Mouse (Mus musculus) kidney, adult 2 months (tissue): ENCODE measurements around the gene Rassf8.

ENCODE experiments used
- CTCF ChIP-seq: fragments of 200-500 bp; conservative IDR thresholded peaks from 2 replicates; pipeline ENCODE4 v1.5.1; 2011; ENCODE audit warnings: low read depth, mild to moderate bottlenecking, control low read depth, low read length, moderate library complexity, mixed read lengths; ENCODE audit not compliant: insufficient read depth, insufficient read length
- POLR2A ChIP-seq: fragments of 200-500 bp; IDR thresholded peaks from one replicate; pipeline ENCODE4 v1.6.1; 2011; ENCODE audit warnings: low read depth, low read length, control low read depth

GRCm38 (mm10) chr6:145759432-145759831 lies 12.9 kb downstream of the Rassf8 start:
- TF ChIP-seq CTCF (no peak), POLR2A (no peak)
